Mouse (Mus musculus) left cerebral cortex, adult 8-10 months (tissue): ENCODE results near the gene Mgarp. TPM values are rescaled to one million over a fixed set of nuclear protein-coding genes. Genes with fewer than 3 reads are reported as not detected.

Experiments
- DNase-seq, 2 experiments: peaks; one replicate each; pipeline ENCODE4 v3.0.0; 2022; ENCODE audit warnings: low spot score in 2 of 2
- total RNA-seq, 4 experiments: library from RNA; stranded (reverse); gene quantifications; 2 replicates each; pipeline ENCODE4 v1.2.4; 2022

Mgarp gene
- total RNA-seq, 4 experiments from 2014 or later: 0.42 to 0.59 TPM; not detected in 2

DNA sequence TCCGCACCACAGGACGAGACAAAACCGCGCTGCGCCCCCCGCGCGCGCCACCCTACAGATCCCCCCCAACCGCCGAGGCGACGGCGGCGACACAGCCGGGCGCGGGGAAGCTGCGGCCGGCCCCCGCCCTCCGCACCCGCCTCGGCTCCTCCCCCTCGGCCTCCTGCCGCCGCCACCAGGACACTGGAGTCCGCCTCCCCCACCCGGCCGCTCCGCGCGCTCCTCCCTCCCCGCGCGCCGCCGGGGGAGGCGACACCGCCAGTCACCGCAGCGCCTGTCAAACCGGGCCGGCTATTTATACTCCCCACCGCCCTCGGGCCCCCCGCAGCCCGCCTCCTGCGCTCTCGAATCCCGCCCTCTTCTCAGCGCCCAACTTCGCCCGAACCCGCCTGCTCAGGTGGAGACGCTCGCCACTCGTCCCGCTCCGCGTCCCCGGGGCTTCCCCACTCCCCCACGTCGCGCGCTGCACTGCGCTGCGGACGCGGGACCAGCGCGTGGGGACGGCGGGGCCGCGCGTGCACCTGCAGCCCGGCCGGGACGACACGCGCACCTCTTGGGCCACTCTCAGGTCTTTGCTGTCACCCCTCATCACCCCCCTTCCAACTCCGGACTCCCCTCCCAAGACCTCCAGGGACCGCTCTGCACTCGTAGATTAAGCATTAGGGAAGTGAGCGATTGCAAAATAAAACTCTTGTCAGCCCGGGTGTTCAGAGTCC lies 55.8 kb downstream of the Mgarp start, which contains the start of gene Elf2:
Gene Elf2 (minus strand): TSS at position 112 of the 716 bp plus-strand sequence.
- peak in 1 of 2 experiments; percentile 81 for DNase-seq

DNA sequence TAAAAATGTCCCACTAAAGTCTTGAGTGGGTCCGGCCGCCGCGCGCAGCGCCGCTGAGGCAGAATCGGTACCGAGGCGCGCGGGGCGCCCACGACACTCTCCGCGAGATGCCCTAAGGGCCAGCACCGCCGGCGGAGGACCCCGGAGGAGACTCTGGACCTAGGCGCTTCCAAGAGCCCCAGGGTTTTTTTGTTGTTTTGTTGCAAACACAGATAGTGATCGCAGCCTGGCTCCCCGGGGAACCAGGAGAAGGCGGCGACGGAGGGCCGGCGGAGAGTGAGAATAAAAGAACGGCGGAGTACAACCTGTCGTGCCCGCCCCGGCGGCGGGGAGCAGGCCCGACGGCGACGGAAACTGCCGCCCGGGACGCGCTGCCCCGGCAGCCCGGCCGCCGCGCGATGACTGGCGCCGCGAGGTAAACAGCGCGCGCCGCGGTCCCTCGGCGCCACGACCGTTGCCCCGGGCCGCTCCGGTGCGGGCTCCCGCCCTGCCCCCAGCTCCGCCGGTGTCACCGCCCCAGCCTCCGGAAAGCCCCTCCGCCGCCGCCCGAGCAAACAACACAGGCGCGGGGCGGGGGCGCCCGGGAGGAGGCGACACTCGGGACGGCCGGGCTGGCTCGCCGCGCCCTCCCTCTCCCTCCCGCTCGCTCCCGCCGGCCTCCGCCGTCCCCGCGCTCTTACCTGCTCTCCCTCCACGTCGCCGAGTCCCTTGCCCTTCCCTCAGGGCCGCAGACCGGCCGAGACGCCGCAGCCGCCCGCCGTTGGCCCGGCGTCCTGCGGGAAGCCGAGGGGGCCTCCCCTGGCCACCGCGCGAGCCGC lies 56.6 kb downstream of the Mgarp start:
- DNase-seq: peak; percentile 20 to 32

DNA sequence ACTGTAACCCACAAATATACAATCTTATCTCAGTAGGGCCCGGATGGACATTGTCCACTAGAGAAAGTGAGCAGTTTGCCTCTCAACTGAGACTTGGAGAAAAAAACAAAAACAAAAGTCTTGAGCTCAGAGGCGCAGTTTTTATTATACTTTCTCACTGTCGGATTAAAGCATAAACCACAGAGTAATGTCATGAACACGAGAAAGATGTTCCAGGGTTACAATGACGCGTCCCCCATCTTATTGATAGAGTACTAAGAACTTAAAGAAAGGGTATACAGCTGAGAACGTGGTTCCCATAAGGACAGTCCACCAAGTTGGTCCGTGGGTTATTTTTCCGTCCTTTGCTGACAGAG lies 57.2 kb downstream of the Mgarp start:
- DNase-seq: no peak

Other genes starting within 250 kb of the Mgarp start
- gene Noct, start 172.3 kb downstream of the Mgarp start, total RNA-seq: 10 to 100 TPM; 43.4 to 46.2 (median 44.4) TPM
- gene Elf2, start 56.1 kb downstream of the Mgarp start, total RNA-seq: 10 to 100 TPM; 57.8 to 67.7 (median 60.8) TPM
- 100 to 1,000 TPM; 289 to 306 (median 295) TPM for gene Ndufc1, start 12.2 kb upstream of the Mgarp start, total RNA-seq
- 10 to 100 TPM; 40.1 to 54.8 (median 43.8) TPM for gene Naa15, start 18.4 kb upstream of the Mgarp start, total RNA-seq
- gene Rab33b, start 87.2 kb upstream of the Mgarp start, total RNA-seq: 10 to 100 TPM; 24.0 to 28.2 (median 25.3) TPM
- 100 to 1,000 TPM; 104 to 112 (median 108) TPM for gene Setd7, start 164.1 kb upstream of the Mgarp start, total RNA-seq